Mouse (Mus musculus) liver (tissue): ENCODE data around the gene Tbc1d21.

Experiments used
- DNase-seq: peaks from one replicate; pipeline ENCODE4 v3.0.0-alpha.2; 2020; ENCODE audit warnings: mixed read lengths

Gene Tbc1d21

GRCm38 (mm10) chr9:58336650-58337281 is 33.5 kb downstream of the Tbc1d21 start:
- no peak for DNase-seq

GRCm38 (mm10) chr9:58331276-58331675 is 39.0 kb downstream of the Tbc1d21 start:
- DNase-seq: no peak

GRCm38 (mm10) chr9:58330293-58330692 is 40.0 kb downstream of the Tbc1d21 start:
- no peak for DNase-seq

GRCm38 (mm10) chr9:58327382-58327781 is 42.9 kb downstream of the Tbc1d21 start:
- DNase-seq: no peak

- DNase-seq: no peak
Observed at GRCm38 (mm10) chr9:58326477-58327180, 43.6 kb downstream of the Tbc1d21 start.

GRCm38 (mm10) chr9:58321681-58322080 is 48.6 kb downstream of the Tbc1d21 start:
- no peak for DNase-seq

- no peak for DNase-seq
Observed at GRCm38 (mm10) chr9:58318317-58318716, 51.9 kb downstream of the Tbc1d21 start.

- DNase-seq: no peak
Observed at GRCm38 (mm10) chr9:58317381-58317780, 52.9 kb downstream of the Tbc1d21 start.

GRCm38 (mm10) chr9:58316784-58317183 is 53.5 kb downstream of the Tbc1d21 start:
- DNase-seq: no peak

- no peak for DNase-seq
Observed at GRCm38 (mm10) chr9:58315850-58316249, 54.4 kb downstream of the Tbc1d21 start.

- DNase-seq: no peak
Observed at GRCm38 (mm10) chr9:58314682-58315360, 55.4 kb downstream of the Tbc1d21 start.

- peak; percentile 39 for DNase-seq
Observed at GRCm38 (mm10) chr9:58312944-58313359, 57.3 kb downstream of the Tbc1d21 start, which contains the start of gene Loxl1. Loxl1 (minus strand) TSS chr9:58313186.

- peak; percentile 26 for DNase-seq
Observed at GRCm38 (mm10) chr9:58312196-58312943, 57.9 kb downstream of the Tbc1d21 start.

- DNase-seq: no peak
Observed at GRCm38 (mm10) chr9:58311191-58311910, 58.9 kb downstream of the Tbc1d21 start.

GRCm38 (mm10) chr9:58310043-58310660 is 60.1 kb downstream of the Tbc1d21 start:
- no peak for DNase-seq
